ENCODE assay signal across 21 mouse cellular contexts in the genomic region with DNA sequence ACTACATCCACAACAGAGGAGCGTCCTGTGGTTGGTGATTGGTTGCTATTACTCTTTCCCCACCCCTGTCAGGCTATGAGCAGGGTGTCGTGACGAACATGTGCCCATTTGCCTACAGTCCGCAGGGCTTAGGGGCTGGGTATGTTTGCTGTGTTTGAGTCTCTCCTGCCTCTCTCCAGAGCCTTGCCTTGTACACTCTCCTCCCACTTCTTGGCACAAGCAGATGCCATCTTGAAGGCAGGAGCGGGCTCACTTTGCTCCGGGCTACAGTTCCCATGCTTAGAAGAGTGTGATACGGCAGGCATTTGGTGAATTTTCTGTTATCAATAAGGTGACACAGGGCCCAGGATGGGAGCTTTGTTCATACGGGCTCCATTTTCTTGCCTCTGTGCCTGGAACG.
DNase-seq lines count a peak whose midpoint lies in the region; ATAC-seq and TF ChIP-seq lines count a peak whose summit lies in the region.
"Had no signal": no experiment of that assay in that cellular context is flagged by ENCODE, and none has a peak within 500 bp of the region (broad histone marks: within the 10 kb centered on the region; RNA-seq: fewer than 3 reads in every experiment).

No protein-coding gene starts in this region.

- H3K27ac ChIP-seq in layer of hippocampus, adult 2 months: no peak overlapping the region

- no peak for TF ChIP-seq CTCF in layer of hippocampus, adult 2 months (conservative IDR thresholded peaks at IDR 0.05)

- no peak for DNase-seq in frontal cortex, postnatal 14 days (ENCODE audit: low spot score in 2 of 2)
- peak; percentile 11 to 23 for DNase-seq in frontal cortex, postnatal 36 days (ENCODE audit: low spot score in 2 of 2)
- DNase-seq in frontal cortex, postnatal 10 days (ENCODE audit: low spot score in 2 of 2): no peak
- peak; percentile 28 for DNase-seq in right cerebral cortex, adult 18-20 months
- no peak for DNase-seq in right cerebral cortex, postnatal 36 days (ENCODE audit: low spot score in 2 of 2)
- peak; percentile 52 for DNase-seq in brain, adult 2 months (ENCODE audit: low read depth, low spot score)
- DNase-seq in layer of hippocampus, adult 2 months (ENCODE audit: low spot score in 2 of 2): no peak
- DNase-seq: adrenal gland, adult 2 months; adrenal gland, adult 8-10 months; adrenal gland, postnatal 10 days; adrenal gland, postnatal 14 days; adrenal gland, postnatal 25 days; adrenal gland, postnatal 36 days; B cell, adult 2 months; cerebellum, adult 11 months; cerebellum, adult 11-12 months; cerebellum, adult 18-20 months had no signal

- peak; percentile 79 for ATAC-seq in frontal cortex, adult (ENCODE audit: low TSS enrichment)
- ATAC-seq: activated CD4-positive, CD25-positive, alpha-beta regulatory T cell, adult 4 months; CD4-positive, CD25-positive, alpha-beta regulatory T cell, adult 4 months; Patski had no signal

- no peak overlapping the region for H3K4me3 ChIP-seq in layer of hippocampus, adult 2 months

Comparison
In these comparisons a context has a peak if more than half of its experiments do, and no peak if none do; other contexts are left out.
1. DNase-seq: peak in frontal cortex, postnatal 36 days (2 of 2), right cerebral cortex, adult 18-20 months (single experiment) and brain, adult 2 months (single experiment); none in frontal cortex, postnatal 14 days (0 of 2), frontal cortex, postnatal 10 days (0 of 2), right cerebral cortex, postnatal 36 days (0 of 2) and layer of hippocampus, adult 2 months (0 of 2).